Mouse (Mus musculus): Measurements from ENCODE around the gene Slc25a11.

Gene Slc25a11

DNA sequence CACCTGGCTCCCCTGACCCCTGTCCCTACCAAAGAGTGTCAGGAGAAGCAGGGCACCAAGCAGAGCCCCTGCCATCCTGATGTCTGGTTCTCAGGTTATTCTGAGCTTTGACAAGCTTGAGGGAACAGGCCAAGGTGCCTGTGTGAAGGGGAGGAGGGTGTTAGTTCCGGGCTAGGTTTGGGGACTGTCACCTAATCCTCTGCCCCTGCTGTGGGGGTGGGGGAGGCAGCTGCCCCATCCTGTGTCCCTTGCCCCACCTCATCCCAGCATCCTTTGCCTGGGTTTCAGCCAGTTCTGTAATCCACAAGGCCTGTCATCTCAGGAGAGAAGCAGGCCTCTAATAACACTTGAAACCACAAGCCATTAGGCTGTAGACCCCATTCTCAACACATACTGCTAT lies 28.2 kb downstream of the Slc25a11 start, which contains the start of gene Chrne:
Chrne (minus strand) TSS at position 116 of the 400 bp plus-strand sequence.
- no peak for DNase-seq

DNA sequence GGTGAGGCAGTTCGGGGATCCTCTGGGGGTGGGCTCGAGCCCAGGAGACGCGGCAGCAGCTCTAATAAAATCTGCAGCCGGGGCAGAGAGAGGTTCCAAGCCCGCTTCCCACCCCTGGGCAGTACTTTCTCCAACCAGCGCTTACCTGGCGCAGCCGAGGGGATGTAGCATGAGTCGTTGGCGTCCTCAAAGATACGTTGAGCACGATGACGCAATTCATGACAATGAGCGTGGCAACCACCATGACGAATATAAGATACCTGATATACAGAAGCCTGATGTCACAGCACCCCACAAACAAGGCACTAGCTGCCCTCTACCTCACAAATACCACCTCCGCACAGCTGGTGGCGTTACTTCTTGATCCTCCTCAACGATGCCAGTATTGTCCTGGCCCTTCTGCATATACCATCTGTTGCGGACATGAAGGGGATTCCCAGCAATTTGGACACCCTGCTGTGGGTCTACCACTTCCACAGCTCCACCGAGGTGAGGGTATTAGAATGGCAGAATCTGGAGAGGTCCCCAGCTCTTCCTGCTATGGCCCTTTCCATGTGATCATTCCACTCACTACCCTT lies 31.7 kb downstream of the Slc25a11 start, which contains the start of gene 4930544D05Rik:
4930544D05Rik (plus strand) TSS at position 333 of the 578 bp plus-strand sequence.
- no peak for DNase-seq

DNA sequence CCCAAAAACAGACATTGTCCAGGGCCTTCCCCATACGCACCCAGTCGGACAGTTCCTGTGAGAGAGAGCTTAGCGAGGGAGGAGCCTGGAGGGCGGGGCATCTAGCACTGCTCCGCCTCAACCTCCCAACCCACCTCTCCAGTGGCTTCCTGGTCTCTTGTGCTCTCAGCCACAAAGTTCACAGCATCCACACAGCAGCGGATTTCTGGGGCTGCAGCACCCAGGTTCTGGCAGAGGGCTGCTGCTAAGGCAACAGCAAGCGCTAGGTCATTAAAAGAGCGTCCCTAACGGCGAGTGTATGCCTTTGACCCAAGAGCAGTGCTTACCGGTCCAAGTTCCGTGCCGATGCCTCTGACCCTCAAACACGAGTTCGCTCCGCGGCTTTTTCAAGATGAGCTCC lies 32.2 kb downstream of the Slc25a11 start:
- DNase-seq, result peak; percentile 68

DNA sequence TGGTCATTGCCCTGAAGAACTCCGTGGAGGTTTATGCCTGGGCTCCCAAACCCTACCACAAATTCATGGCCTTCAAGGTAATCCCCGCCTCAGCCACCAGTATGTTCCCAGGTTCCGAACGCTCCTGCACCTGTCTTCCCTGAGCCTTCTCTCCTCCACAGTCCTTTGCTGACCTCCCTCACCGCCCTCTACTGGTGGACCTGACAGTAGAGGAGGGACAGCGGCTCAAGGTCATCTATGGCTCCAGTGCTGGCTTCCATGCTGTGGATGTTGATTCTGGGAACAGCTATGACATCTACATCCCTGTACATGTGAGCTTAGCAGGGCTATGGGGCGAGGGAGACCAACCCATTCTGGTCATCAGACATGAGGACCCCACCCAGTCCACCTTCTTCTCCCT lies 34.8 kb downstream of the Slc25a11 start:
- no peak for DNase-seq

DNA sequence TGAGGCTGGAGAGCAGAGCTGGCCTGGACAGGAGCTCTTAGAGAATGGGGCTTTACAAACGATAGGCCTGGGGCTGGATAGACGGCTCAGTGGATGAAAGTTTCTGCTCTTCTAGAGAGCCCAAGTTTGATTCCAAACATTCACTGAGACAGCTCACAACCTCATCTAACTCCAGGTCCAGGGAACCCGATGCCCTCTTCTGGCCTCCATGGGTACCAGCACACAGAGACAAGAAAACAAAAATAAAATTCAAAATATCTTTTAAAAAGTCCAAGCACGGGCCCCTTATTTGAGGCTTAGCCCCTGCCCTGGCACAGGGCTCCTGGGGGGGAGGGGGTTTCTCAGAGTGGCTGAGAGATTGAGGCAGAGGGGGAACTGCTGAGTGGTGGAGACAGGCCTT lies 36.5 kb downstream of the Slc25a11 start:
- no peak for DNase-seq

DNA sequence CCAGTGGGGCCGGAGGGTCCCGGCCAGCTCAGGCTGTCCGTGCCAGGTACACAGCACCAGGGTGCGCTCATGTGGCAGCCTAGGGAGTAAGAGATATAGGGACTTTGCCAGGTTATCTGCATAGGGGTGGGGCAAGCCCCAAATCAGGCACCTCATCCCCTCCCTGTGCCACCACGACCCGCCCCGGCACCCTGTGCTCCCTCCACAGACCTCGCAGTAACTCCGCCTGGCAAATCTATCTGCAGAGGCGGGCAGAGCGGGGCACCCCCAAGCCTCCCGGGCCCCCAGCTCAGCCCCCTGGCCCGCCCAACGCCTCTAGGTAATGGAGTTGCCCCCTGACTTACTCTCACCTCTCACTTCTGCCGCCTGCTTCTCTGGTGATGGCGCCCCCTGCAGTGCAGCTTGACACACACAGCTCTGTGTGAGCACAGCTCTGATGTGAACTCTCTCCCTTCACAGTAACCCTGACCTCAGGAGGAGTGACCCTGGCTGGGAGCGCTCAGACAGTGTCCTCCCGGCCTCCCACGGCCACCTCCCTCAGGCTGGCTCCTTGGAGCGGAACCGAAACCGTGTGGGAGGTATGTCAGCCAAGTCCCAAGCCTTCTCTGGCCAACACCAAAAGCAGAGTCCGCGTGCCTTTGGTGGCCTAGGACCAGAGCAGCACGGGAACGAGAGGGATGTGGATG lies 38.8 kb downstream of the Slc25a11 start:
- DNase-seq, result peak; percentile 73

DNA sequence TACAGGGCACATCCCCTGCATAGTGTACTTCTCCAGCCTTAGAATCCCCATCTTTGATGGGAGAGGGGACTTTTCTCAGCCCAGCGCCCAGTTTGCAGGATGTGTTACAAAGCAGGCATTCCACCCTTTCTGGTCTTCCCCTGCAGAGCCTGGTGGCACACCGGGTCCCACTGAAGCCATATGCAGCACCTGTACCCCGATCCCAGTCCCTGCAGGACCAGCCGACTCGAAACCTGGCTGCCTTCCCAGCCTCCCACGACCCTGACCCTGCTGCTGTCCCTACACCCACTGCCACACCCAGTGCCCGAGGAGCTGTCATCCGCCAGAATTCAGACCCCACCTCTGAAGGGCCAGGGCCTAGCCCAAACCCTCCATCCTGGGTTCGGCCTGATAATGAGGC lies 39.7 kb downstream of the Slc25a11 start:
- DNase-seq, result no peak

DNA sequence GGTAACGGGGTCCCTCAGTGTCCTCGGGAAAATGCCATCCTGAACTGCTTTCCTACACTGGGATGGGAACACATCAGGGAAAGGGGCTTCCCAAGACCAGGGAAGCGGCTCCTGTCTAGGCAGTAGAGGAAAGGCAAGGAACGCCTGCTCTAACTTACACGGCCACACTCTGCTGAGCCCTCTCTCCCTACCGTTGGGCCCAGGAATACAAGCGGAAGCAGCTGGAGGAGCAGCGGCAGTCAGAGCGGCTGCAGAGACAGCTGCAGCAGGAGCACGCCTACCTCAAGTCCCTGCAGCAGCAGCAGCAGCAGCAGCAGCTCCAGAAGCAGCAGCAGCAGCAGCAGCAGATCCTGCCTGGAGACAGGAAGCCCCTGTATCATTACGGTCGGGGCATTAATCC lies 40.6 kb downstream of the Slc25a11 start:
- no peak for DNase-seq

DNA sequence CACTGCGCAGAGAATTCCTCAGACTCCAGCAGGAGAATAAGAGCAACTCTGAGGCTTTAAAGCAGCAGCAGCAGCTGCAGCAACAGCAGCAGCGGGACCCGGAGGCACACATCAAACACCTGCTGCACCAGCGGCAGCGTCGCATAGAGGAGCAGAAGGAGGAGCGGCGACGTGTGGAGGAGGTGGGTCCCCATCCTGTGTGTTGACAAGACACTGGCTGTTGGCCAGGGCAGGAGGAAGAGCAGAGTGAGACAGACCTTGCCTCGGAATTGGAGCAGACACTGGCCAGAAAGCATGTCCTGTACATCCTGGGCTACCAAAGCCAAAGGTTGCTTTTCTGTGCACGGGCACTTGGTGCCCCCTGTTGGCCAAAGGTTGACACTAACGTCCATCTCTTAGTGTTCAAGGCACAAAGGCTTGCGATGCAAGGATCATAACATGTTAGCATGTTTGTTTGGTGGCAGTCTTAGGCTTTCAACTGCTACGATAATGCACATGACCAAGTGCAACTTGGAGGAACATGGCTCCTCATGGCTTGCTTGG lies 42.2 kb downstream of the Slc25a11 start:
- DNase-seq, result peak; percentile 75

DNA sequence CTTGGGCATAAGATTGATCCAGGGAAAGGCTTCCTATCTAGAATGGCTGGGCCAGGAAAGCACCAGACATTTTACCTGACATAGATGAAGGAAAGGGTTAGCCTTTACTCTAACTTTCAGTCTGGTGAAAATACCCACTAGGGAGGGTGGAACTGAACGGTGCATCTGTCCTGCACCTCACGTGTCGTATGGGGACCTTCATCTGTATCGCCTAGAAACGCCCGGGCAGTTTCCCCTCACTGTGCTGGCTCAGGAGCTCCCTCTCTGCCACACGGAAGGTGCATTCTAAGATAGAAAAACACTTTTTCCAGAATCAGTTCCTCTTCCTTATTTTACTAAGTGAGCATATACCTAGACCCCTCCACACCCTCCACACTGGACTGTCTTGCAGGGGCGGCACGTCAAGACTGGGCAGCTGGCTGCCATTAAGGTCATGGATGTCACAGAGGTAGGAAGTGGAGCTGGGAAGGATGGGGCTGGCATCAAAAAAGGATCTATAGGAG lies 48.8 kb downstream of the Slc25a11 start:
- no peak for DNase-seq

DNA sequence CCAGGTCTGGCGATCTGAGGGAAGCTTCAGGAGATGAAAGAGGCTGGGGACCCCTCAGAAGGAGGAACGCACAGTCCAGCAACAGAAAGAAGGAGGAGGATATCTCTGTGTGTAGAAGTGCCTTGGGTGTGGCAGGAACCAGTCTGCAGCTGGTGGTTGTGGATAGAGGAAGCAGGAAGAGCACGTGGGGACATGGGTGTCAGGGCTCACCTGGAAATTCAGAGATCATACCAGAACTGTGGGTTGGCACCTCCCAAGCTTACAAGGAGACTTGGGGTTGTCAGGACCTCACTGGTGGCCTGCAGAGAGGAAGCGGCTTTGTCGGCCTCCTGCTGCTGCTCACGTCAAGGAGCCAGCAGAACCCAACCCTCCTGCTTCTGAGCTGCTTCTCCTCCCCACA lies 50.0 kb downstream of the Slc25a11 start:
- no peak for DNase-seq

DNA sequence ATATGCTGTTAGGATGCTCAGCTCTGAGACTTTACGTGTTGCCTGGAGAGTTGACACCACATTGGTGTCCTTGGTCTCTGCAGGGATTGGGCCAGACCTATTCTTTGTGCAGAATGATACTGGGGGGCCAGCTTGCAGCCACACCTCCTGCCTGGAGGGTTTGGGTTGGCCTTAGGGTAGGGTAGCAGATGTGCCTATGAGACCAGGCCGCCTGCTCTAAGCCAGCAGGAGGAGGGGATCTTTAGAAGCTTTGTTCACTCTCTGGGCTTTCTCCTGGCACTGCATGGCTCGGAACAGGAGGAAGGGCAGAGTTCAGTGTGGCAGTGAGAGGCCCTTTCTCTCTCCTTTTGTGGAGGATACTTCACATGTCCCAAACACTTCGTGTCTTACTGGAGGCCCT lies 51.2 kb downstream of the Slc25a11 start:
- no peak for DNase-seq

DNA sequence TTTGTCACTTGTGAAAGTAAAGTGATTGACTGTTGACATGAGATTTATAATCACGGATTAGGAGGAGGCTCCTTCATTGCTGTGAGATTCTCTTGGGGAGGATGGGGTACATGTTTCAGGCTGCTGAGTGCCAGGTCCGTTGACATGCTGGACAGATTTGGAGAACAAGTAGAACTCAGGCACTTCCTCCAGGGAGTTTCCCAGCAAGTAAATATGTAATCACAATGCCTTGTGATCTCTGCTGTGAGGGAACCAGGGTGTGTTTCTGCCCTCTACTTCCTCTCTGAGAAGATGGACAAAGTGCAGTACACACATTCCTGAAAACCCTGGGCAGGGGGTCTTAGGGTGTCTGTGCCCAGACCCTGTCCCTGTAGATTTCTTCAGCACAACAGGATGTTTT lies 51.6 kb downstream of the Slc25a11 start:
- peak; percentile 25 for DNase-seq

DNA sequence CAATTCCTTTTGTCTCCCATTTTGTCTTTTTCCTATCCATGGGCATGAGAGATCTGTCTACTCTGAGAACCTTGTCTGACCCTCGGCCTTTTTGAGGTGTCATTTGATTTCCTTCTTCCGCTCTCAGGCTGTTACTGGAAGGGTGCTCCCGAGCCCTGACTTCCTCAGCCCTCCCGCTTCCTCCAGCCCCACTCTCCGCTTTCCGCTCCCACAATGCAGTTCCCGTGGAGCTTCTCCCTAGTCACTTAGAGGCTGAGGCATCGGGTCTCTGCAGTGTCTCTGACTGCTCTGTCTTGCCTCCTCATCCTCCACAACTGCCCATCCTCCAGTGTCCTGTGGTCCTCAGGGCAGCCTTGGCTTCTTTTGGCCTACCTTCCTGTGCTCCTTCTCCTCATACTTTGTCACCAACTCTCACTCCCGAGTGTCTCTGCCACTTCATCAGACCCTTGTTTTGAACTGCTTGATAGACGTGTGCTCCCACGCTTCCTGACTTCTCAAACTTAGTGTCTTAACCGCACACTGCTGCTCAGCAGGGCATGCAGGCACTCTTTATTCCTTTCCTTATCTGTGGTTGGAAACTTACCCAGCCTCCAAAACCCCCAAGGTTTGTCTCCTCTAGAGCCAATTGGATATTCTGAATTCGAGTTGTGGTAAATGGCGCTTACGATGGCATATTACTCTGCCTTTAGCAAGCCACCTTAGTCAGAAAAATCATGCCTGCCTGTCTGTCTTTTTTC lies 52.9 kb downstream of the Slc25a11 start:
- peak; percentile 43 for DNase-seq
